Mouse (Mus musculus) ES-Bruce4 (cell line): ENCODE measurements at regions not wholly inside any gene's neighbourhood (a gene's known extent, or its start where the extent isn't known, plus 50 kb on each side); places are given as distances from the start of the nearest gene placed in this dataset.

ENCODE experiments used
- H3K27ac ChIP-seq: 2 replicates; pipeline ENCODE4 v1.5.1; 2012; ENCODE audit warnings: low read length, inconsistent platforms; ENCODE audit not compliant: insufficient read depth
- H3K27me3 ChIP-seq: 2 replicates; pipeline ENCODE4 v1.6.1; 2012; ENCODE audit warnings: mild to moderate bottlenecking, low read length, inconsistent platforms; ENCODE audit not compliant: control insufficient read depth, poor library complexity, insufficient read depth, severe bottlenecking
- H3K36me3 ChIP-seq: 2 replicates; pipeline ENCODE4 v1.6.1; 2012; ENCODE audit warnings: inconsistent platforms, mild to moderate bottlenecking, low read length, moderate library complexity; ENCODE audit not compliant: control insufficient read depth, poor library complexity, insufficient read depth, severe bottlenecking
- H3K4me1 ChIP-seq: one replicate; pipeline ENCODE4 v1.8.1; 2011; ENCODE audit warnings: low read length; ENCODE audit not compliant: control insufficient read depth, insufficient read depth
- H3K4me3 ChIP-seq: 2 replicates; pipeline ENCODE4 v1.5.1; 2011; ENCODE audit warnings: low read depth, mild to moderate bottlenecking, low read length
- H3K9ac ChIP-seq: 2 replicates; pipeline ENCODE4 v1.6.1; 2012; ENCODE audit warnings: low read depth, mild to moderate bottlenecking, inconsistent platforms; ENCODE audit not compliant: poor library complexity, severe bottlenecking
- H3K9me3 ChIP-seq: replicated peaks from 2 replicates; pipeline ENCODE4 v1.6.1; 2012; ENCODE audit warnings: mild to moderate bottlenecking, low read length, inconsistent platforms; ENCODE audit not compliant: control insufficient read depth, poor library complexity, insufficient read depth, severe bottlenecking
- CTCF ChIP-seq: IDR thresholded peaks from one replicate; pipeline ENCODE4 v1.8.1; 2011; ENCODE audit warnings: low read depth, low read length
- EP300 ChIP-seq: IDR thresholded peaks from 2 replicates; pipeline ENCODE4 v1.6.1; 2011; ENCODE audit warnings: low read depth, low read length; ENCODE audit not compliant: insufficient read depth
- POLR2A ChIP-seq: IDR thresholded peaks from one replicate; pipeline ENCODE4 v1.8.1; 2011; ENCODE audit warnings: low read length; ENCODE audit not compliant: insufficient read depth

- no peak overlapping the region for H3K9ac ChIP-seq
- H3K27ac ChIP-seq = no peak overlapping the region
- TF ChIP-seq POLR2A (no peak), CTCF (no peak), EP300 (no peak)
- H3K36me3 ChIP-seq = no peaks in the 10 kb centered on the region
- H3K27me3 ChIP-seq = no peaks in the 10 kb centered on the region
- H3K4me1 ChIP-seq = no peaks in the 10 kb centered on the region
- no peaks in the 10 kb centered on the region for H3K9me3 ChIP-seq
- no peak overlapping the region for H3K4me3 ChIP-seq
Observed at GRCm38 (mm10) chr2:64860113-64860512, 164.7 kb downstream of the Grb14 start.

GRCm38 (mm10) chr2:64853918-64854317, 170.9 kb downstream of the Grb14 start:
- Histone ChIP-seq H3K4me3 (no peak overlapping the region), H3K9me3 (no peaks in the 10 kb centered on the region), H3K9ac (no peak overlapping the region), H3K4me1 (no peaks in the 10 kb centered on the region), H3K36me3 (no peaks in the 10 kb centered on the region), H3K27ac (no peak overlapping the region), H3K27me3 (no peaks in the 10 kb centered on the region)
- TF ChIP-seq EP300 (no peak), CTCF (peak; percentile 23)

- Histone ChIP-seq H3K4me1 (no peaks in the 10 kb centered on the region), H3K4me3 (no peak overlapping the region), H3K27ac (no peak overlapping the region), H3K36me3 (no peaks in the 10 kb centered on the region), H3K9me3 (no peaks in the 10 kb centered on the region), H3K9ac (no peak overlapping the region), H3K27me3 (no peaks in the 10 kb centered on the region)
- TF ChIP-seq POLR2A = no peak
- no peak for TF ChIP-seq CTCF
- TF ChIP-seq EP300 = no peak
Observed at GRCm38 (mm10) chr2:64852913-64853312, 171.9 kb downstream of the Grb14 start.

- Histone ChIP-seq H3K4me3 (no peak overlapping the region), H3K36me3 (no peaks in the 10 kb centered on the region), H3K9me3 (no peaks in the 10 kb centered on the region), H3K4me1 (no peaks in the 10 kb centered on the region), H3K27ac (no peak overlapping the region), H3K9ac (no peak overlapping the region), H3K27me3 (no peaks in the 10 kb centered on the region)
- no peak for TF ChIP-seq EP300
Observed at GRCm38 (mm10) chr2:64851096-64851495, 173.7 kb downstream of the Grb14 start.

- no peaks in the 10 kb centered on the region for H3K4me1 ChIP-seq
- no peak overlapping the region for H3K9ac ChIP-seq
- no peaks in the 10 kb centered on the region for H3K36me3 ChIP-seq
- H3K27ac ChIP-seq = no peak overlapping the region
- H3K9me3 ChIP-seq = no peaks in the 10 kb centered on the region
- TF ChIP-seq POLR2A = no peak
- H3K4me3 ChIP-seq = no peak overlapping the region
- H3K27me3 ChIP-seq = no peaks in the 10 kb centered on the region
Observed at GRCm38 (mm10) chr2:64850656-64851055, 174.1 kb downstream of the Grb14 start.

- Histone ChIP-seq H3K27me3 (no peaks in the 10 kb centered on the region), H3K4me3 (no peak overlapping the region), H3K9me3 (no peaks in the 10 kb centered on the region), H3K9ac (no peak overlapping the region), H3K36me3 (no peaks in the 10 kb centered on the region), H3K4me1 (no peaks in the 10 kb centered on the region), H3K27ac (no peak overlapping the region)
- TF ChIP-seq POLR2A (no peak), CTCF (peak; percentile 26)
Observed at GRCm38 (mm10) chr2:64824494-64824893, 200.3 kb downstream of the Grb14 start.

GRCm38 (mm10) chr2:64823905-64824304, 200.9 kb downstream of the Grb14 start:
- Histone ChIP-seq H3K9me3 (no peaks in the 10 kb centered on the region), H3K4me1 (no peaks in the 10 kb centered on the region), H3K36me3 (no peaks in the 10 kb centered on the region), H3K27ac (no peak overlapping the region), H3K27me3 (no peaks in the 10 kb centered on the region), H3K9ac (no peak overlapping the region), H3K4me3 (no peak overlapping the region)
- TF ChIP-seq POLR2A (no peak), CTCF (no peak), EP300 (no peak)
